Mouse (Mus musculus) frontal cortex, postnatal 10 days (tissue): ENCODE measurements around the gene Fam184b.

ENCODE experiments used
- DNase-seq, 2 experiments: peaks; one replicate each; pipeline ENCODE4 v3.0.0; 2022; ENCODE audit warnings: low spot score in 2 of 2, mixed read lengths in 1 of 2

Fam184b gene

DNA sequence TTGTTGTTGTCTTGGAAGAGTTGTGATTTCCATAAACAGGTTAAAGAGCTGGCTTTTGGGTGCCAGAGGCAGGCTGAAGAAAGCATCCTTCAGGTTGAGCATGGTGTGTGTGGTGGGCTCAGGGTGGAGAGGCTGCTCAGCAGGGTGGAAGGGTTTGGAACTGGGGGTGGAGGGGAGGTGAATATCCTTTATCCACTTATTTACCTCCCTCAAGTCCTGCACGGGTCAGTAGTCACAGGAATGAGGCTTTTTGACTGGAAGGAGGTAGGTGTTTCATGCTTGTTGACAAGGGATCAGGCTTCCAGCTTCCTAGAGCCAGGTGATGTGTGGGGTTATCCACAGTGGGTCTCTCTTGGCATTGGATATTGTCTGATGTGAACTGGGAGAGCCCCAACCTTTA, 124.8 kb downstream of the Fam184b start:
- no peak for DNase-seq

DNA sequence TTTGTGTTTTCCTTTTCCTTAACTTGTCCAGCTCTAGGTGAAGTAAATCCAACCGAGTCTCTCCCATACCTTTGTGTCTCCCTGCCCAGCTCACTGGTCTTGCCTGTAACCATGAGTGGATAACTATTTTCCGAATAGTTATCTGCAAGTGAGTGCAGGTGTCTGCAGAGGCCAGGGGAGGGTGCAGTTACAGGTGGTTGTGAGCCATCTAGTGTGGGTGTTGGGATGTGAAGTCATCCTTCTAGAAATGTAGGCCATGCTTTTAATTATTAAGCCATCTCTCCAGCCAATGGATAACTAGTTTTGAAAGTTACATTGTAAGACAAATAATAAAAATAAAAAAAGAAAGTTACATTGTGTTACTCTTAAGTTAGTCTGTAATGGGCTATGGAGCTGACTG, 125.9 kb downstream of the Fam184b start:
- DNase-seq: no peak

DNA sequence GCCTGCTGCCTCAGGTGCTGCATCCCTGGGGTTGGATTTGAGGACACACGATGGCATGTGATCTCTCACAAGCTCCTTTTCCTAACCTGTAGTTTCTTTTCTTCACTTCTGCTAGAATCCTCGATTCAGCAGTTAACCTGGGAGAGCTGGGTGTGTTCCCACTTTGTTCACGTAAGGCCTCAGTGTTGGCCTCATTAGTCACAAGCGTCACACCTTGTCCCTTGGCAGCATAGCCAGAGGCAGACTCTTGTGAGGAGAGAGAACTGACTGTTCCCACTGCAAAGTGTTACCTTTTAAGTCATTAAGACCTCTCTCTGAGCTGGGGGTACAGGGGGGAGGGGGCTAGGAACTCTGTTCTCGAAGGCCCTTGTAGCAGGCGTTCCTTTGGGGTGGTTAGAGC, 126.5 kb downstream of the Fam184b start:
- DNase-seq: no peak

DNA sequence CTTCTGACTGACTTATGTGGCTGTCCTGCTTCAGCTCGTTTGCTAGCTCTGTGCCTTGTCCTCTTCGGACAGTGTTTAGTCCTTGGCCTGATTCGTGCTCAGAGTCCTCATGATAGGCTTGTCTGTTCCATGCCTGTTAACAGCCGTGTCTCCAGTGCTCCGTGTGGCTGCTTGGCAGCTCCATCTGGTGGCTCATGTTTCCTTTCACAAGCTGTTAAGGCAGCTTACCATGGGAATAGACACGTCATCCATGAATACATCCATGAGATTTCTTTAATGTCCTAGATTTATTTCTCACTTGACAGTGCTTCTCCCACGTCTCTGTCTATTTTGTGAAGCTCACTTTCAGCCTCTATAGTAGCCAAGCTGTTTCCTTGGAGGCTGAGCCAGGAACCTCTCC, 129.3 kb downstream of the Fam184b start:
- DNase-seq: no peak

DNA sequence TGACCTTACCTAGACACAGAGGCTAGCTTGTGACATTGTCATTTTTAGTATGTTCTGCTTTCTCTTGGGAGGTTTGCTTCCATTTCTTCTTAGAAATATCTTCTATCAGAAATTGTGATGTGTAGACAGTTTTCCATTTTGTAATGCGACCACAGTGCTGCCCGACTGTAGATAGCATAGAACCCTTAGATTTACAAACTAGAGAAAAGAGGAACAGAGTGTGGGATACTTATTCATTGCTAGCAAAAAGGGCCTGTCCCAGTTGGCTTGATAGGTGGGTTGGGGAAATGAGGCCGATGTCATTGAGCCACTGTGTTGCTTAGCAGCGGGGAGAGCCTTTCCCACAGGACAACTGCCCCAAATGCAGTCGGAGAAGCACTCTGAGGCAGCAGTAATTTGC, 141.8 kb downstream of the Fam184b start:
- DNase-seq: no peak

DNA sequence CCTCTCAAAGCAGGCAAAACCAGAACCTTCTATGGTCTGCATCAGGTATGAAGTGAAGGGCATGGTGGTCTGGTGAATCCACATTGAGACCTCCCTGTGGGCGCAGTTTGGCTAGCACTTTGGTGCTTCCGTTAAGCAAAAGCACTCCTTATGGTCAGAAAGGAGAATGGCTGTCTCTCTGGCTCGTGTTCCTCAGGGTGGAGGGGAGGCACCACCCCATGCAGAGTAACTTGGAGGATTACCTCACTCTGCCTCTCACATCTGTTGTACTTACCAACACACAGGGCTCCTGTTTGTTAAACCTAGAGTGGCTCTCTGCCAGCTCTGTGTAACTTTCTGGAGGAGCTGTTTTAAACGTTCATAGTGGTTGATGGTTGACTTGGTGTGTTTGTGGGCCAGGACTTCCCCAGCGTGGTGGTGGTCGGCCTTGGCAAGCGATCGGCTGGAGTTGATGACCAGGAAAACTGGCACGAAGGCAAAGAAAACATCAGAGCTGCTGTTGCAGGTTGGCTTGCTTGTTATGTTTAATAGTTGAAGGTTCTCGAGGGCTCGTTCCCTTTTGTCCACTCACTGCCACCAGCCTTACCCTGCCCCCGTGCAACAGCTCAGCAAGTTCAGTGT, 142.4 kb downstream of the Fam184b start:
- no peak for DNase-seq

DNA sequence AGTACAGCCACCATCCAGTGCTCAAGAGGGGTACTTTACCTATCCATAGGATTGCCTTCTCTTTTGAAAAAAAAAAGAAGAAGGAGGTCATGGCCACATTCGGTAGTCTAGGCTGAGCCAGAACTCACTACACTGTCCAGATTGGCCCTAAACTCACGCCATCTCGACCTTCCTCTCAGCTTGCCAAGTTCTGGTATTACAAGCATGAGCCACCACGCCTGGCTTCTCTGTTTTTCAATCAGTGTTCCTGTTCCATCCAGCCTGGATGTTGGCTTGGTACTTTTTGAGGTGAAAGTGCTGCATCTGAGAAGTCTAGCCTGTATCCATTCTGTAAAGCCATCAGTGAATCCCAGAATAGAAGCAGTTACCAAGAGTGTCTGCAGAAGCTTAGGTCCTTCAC, 142.9 kb downstream of the Fam184b start:
- DNase-seq: no peak

DNA sequence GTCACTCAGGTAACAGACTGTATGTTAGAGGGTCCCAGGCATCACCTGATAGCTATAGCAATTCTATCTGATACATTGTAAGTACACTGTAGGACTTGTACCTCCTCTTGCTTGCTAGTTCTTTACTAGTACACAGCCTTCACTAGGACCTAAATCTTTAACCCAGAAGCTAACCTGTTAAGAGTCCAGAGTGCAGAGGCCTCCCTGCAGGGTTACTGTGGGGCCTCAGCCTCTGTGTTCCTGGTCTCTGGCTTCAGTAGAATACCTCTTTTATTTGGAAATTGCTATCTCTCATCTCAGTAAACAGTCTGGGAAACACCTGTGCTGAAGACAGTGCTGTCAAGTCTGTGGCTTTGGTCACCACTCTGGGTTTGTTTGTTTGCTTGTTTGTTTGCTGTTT, 143.4 kb downstream of the Fam184b start:
- no peak for DNase-seq

DNA sequence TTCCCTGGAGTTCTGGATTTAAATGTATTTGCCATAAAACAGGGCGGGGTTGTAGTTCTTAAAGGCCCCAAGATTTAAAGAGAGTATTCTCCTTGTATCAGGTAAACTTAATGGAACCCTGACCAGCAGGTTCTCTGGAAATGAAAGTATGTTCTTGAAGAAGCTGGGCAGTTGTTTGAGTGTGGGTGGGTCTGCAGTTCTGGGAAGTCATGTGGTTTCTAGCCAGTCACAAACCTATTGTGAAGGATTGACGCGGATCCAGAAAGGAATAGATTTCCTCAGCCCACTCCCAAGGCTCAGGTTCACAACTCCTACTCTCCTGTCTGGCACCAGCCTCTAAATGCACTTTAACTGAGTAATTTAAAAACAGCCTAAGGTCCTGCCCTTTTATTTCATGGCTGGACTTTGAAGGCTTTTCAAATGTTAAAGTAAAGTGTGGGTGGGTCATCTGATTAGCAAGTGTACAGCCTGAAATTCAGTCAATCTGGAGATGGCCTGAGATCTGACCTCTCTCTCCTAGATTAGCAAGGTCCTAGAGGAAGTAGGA, 143.9 kb downstream of the Fam184b start:
- DNase-seq: no peak

DNA sequence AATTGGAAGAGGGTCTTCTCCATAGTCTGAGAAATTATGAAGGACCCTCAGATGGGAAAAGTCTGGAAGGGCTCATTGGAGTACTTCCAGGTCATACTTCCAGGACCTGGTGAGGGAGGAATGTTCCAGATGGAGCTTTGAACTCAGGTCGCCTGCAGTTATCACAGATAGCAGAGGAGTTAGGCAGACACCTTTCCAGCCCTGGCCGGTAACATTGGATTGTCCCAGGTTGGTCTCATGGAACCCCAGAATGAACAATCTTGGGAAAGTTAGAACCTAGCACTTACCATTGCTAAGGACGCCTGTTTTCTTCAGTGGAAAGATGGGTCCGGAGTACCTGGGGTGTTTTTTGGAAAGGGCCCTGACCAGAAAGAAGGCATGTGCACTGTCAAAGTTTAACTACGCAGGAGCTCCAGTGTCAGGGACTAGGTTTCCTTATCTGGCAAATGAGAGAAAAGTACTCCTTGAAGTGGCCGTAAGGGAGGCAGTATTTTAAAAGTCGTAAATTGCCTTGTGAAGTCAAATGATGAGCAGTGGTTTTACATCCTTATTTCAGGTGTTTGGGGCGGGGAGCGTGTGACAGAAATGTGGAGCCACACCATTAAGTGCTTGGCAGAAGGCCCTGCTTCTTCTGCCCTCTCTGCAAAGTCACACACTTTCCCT, 145.2 kb downstream of the Fam184b start:
- DNase-seq: no peak

DNA sequence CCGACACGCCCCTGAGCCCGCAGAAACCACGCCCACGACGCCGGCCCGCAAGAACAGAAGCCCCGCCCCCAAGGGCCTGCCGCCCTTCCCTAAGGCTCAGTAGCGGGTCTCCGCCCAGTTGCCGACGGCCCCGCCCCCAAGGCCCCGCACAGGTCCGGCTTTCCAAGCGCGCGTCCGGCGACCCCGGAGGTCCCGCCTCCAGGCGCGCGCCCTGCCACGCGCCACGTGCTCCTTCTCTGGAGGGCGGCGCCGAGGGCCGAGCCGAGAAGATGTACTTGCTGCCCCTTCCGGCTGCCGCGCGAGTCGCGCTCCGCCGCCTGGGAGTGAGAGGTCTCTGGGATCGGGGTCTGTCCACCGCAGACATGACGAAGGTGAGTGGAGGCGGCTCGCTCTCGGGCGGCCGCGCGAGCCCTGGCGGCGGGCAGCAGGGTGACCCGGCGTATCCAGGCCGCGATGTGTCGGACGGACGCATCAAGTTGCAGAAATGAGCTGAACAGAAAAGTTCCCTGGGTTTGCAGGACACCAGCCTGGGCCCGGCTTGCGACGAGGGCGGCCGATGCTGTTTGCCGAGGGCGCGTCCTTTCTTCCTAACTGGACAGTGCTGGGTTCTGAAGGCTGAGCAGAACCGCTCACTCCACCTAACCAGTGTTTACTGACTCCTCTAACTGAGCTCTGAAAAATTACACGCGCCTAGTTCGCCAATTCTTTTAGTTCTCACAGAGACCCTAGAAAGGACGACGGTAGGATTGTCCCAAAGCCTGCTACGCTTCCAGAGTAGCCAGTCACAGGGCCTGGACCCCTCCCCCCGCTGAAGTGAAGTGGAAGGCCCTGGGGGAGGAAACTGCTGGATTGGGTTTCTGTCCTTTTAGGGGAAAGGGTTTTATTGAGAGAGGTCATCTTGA, 146.0 kb downstream of the Fam184b start, which contains the start of gene Lap3:
Gene Lap3 (plus strand): TSS at position 184 of the 902 bp plus-strand sequence.
- peak; percentile 96 to 98 for DNase-seq

DNA sequence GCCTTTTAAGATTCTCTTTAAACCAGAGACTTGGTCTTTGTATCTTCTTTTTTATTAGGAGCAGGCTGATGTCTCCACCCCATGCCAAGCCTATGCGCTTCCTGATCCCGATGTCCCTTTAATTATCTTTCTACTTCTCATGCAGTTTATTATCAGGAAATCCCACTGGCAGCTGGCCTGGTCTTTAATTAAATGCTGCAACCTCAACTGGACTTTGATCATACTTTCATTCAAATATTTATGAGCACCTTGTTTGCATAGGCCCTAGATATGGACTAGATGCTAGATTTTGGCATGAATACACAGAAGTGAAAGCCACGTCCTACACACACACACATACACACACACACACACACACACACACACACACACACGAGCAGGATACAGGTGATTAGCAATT, 147.6 kb downstream of the Fam184b start:
- DNase-seq: no peak

DNA sequence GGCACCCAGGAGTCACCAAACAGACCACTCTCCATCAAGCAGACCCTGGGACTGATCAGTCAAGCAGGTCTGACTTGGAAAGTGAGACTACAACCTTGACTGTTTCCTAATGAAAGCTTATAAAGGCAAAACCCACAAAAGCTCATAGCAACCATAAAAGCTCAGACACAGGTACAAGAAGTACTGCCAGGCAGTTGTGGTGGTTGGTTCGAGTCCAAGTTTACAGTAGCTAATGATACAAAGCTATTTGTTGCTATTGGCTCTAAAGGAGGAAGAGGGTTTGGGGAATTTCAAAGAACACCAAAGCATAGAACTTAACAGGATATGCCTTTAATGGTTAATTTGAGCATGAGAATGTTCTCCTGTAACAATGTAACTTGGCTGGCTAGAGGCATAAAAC, 155.8 kb downstream of the Fam184b start:
- no peak for DNase-seq

DNA sequence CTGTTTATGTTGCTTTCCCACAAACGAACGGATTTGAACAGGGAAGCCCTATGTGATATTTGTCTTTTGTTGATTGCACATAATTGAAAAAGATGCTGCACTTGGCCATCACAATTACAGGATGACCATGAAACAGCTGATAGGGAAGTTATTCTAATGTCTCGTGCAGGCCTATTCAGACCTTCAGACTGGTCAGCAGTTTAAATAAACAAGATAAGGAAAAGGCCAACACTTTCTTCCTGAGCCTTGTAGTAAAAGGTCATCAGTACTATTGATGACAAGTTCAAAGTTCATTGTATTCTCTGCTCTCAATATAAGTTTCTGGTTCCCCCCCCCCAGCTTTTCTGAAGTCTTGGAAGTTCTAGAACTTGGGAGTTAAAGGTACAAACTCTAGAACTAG, 156.8 kb downstream of the Fam184b start:
- DNase-seq: no peak

DNA sequence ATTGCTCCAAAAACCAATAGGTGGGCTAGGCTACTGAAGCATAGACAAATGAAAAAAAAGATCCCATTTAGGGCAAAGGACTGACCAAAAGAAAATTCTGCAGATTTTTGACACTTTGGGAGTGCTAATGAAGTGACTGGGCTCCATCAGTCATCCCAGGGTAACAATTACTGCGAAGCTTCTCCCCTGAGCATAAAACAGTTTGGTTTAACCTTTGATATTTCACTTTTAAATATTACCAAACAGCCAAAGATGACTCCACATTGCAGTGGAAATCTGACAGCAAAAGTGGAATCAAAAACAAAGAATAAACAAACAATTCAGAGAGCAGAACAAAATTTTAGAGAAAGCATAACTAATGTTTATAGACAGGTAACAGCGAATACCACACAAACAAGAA, 158.3 kb downstream of the Fam184b start:
- DNase-seq: no peak

DNA sequence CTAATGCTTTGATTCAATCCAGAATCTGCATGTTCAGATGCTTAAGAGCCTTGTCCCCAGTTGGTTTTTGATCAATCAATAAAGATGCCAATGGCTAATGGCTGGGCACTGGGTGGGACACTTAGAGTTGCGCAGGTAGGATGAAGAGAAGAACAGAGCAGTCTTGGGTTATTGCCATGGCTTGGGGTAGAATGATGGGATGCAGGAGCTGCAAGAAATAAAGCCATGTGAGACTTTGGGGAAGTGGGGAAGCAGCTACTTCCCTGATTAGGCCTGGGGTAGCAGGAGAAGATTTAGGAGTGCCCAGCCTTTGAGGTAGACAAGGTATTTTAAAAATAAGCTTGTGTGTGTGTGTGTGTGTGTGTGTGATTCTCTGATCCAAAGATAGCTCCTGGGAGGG, 159.3 kb downstream of the Fam184b start:
- DNase-seq: no peak
